Mouse (Mus musculus) duodenum, adult 2 months (tissue): ENCODE measurements around the gene Satb1. TPM values are rescaled to one million over a fixed set of nuclear protein-coding genes. Genes with fewer than 3 reads are reported as not detected.

ENCODE experiments used
- polyA plus RNA-seq: library from polyadenylated mRNA; depleted of rRNA; stranded (reverse); fragments of >200 nt; gene quantifications from 2 replicates; pipeline ENCODE4 v1.2.3, GENCODE M21; 2012; ENCODE audit warnings: low replicate concordance; rRNA removed

Gene Satb1
- polyA plus RNA-seq, result 0.97 and 1.5 TPM in 2 replicates

GRCm38 (mm10) chr17:51832900-51833577 lies at the start of gene Satb1:
Gene Satb1 (minus strand): TSS chr17:51833290.

